Mouse (Mus musculus): ENCODE results near the gene Olfr666. TPM values are rescaled to one million over a fixed set of nuclear protein-coding genes. Genes with fewer than 3 reads are reported as not detected.
"Not testable (repeated sequence)": the region's sequence is repeated elsewhere in the genome, so short reads cannot be mapped to it uniquely, and the experiment has no call there.

Gene Olfr666
- not detected for total RNA-seq (2021)
- long read RNA-seq, experiment 1 = 0 reads
- long read RNA-seq, experiment 2 = 0 reads

DNA sequence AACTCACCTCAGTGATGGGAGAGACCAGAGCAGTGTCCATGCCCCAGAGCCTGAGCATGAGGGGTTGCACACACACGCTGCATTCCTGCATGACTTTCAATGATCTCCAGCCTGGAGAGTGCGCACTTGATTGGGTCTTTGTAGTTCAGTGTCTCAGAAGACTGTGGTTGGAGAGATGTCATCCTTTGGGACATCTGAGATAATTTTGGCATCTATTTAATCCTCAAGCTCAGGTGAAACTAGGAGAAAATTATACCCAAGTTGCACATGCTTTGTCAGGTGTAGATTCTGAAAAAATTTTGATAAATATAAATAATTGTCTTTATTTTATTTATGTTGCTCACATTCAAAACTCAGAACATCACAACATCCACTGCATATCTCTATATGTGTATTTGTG lies at the start of gene Olfr666:
Olfr666 (minus strand) TSS at position 101 of the 400 bp plus-strand sequence.
- Histone ChIP-seq H3K4me3 (no peak within 1 kb of the TSS), H3K27ac (no peak within 1 kb of the TSS)
- TF ChIP-seq CTCF (IDR thresholded peaks at IDR 0.05) = no peak
- DNase-seq = no peak
- intact Hi-C loops (cut with DNase I) = no loop called here

DNA sequence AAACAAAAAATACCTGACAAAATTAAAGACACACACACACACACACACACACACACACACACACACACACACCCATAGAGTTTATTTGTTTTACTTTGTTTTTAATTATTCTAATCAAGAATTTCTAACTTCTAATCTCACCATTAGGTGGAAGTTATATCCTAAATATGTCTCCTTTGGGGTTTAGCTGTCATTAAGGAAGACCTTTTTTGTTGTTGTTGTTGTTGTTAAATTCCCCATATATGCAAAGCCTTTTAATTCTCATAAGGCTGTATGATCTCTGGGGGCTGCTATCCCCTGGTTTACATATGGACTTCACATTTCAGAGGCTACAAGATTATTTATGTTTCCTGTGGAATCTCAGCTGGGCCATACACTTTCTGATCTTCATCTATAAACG lies 38.2 kb upstream of the Olfr666 start, which contains the start of gene Olfr669:
Olfr669 (plus strand) TSS at position 301 of the 400 bp plus-strand sequence.
- H3K27ac ChIP-seq = no peak within 1 kb of the TSS

DNA sequence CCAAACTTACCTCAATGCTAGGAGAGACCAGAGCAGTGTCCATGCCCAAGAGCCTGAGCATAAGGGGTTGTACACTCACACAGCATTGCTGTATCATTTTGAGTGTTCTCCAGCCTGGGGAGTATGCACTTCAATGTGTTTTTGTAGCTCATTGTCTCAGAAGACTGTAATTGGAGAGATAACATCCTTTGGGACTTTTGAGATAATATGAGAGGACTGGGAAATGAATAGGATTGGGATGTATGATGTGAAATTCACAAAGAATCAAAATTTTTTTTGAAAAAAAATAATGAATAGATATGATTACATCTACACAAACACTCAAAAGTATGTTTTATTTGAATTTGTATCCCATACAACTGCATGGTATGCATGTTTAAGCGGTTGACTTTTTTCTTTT lies 32.2 kb upstream of the Olfr666 start, which contains the start of gene Olfr668:
Olfr668 (minus strand) TSS at position 101 of the 400 bp plus-strand sequence.
- Histone ChIP-seq H3K27ac (no peak within 1 kb of the TSS), H3K4me3 (no peak within 1 kb of the TSS)
- intact Hi-C loops (cut with DNase I) = no loop called here
- DNase-seq = no peak
- no peak for TF ChIP-seq CTCF (IDR thresholded peaks at IDR 0.05)

More for the DNA sequence above, 38.2 kb upstream of the Olfr666 start, which contains the start of gene Olfr669:
- no peak within 1 kb of the TSS for H3K4me3 ChIP-seq
- DNase-seq = no peak
- TF ChIP-seq CTCF (IDR thresholded peaks at IDR 0.05) = no peak
- intact Hi-C loops (cut with DNase I) = no loop called here

DNA sequence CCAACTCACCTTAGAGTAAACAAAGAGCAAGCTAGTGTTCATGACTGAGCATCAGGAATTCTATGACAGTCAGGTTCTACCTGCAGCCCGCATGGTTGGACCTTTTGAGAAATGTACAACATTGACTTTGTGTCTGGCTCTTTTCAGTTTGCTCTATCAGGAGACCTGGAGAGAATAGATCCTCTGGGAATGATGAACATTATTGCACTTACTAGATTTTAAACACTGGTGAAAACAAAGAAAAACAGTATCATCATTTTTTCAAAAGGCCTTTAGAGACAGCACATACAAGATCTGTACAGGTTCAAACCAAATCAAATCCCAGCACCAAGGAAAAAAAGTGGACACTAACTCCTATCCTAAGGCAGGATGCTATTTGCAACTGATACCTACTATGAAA lies 25.6 kb upstream of the Olfr666 start, which contains the start of gene Olfr667:
Olfr667 (minus strand) TSS at position 101 of the 400 bp plus-strand sequence.
- no peak for TF ChIP-seq CTCF (IDR thresholded peaks at IDR 0.05)

DNA sequence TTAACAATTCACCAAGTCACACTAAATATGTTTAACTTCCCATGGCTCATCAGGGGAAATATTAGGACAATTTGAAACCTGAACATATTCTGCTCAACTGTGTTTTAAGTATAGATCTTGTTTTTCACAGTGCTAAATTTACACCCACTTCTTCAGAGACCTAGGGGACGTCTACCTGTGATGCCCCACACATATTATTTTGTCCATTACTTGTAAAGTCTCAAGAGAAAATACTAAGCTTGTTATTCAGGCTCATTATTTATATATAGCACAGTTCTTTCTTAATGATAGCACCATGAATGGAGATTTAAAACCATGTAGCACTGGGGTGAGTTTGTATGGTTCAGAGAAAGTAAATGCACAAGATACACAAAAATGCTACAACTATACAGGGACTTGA lies 18.0 kb downstream of the Olfr666 start, which contains the start of gene Olfr665:
Olfr665 (plus strand) TSS at position 301 of the 400 bp plus-strand sequence.
- DNase-seq = no peak
- Histone ChIP-seq H3K4me3 (no peak within 1 kb of the TSS), H3K27ac (no peak within 1 kb of the TSS)
- no peak for TF ChIP-seq CTCF (IDR thresholded peaks at IDR 0.05)
- intact Hi-C loops (cut with DNase I) = no loop called here

More for the DNA sequence above, 25.6 kb upstream of the Olfr666 start, which contains the start of gene Olfr667:
- intact Hi-C loops (cut with DNase I) = no loop called here
- DNase-seq = no peak
- Histone ChIP-seq H3K4me3 (no peak within 1 kb of the TSS), H3K27ac (no peak within 1 kb of the TSS)

DNA sequence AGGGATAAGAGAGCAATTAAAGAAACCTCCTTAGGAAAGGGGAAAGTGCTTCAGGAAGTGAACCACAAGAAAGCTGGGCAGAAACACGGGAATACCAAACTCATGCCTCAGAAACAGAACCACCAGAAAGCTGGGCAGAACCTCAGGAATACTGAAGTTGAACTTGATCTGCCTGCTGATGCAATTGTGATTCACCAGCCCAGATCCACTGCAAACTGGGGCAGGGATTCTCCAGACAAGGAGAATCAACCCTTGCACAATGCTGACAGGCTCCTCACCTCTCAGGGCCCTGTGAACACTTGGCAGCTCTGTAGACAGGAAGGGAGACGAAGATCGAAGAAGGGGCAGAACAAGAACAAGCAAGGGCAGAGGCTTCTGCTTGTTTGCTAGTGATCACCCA lies 34.4 kb downstream of the Olfr666 start:
- intact Hi-C loops (cut with DNase I) = no loop called here
- DNase-seq = no peak
- no peak for TF ChIP-seq CTCF (IDR thresholded peaks at IDR 0.05)

DNA sequence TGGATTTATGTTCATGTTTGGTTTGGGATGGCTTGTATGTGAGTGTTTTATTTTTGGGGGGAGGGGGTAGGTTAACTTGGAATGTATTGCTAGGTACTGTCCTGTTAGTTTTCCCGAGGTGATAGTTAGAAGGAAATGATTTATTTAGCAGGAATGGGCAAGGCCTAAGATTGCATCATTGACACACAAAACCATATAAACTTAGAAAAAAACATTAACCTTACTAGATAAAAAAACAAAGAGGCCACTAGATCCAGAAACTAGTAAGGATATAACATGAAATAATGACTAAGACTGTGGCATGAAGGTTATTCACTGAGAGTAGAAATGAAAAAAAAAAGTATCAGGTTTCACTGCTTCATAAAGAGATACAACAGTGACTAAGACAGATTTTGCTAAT lies 38.1 kb downstream of the Olfr666 start:
- intact Hi-C loops (cut with DNase I) = no loop called here
- H3K27ac ChIP-seq = no peak overlapping the region
- no peak for TF ChIP-seq CTCF (IDR thresholded peaks at IDR 0.05)
- H3K4me3 ChIP-seq = no peak overlapping the region
- no peak for DNase-seq

More for the DNA sequence above, 34.4 kb downstream of the Olfr666 start:
- no peak overlapping the region for H3K4me3 ChIP-seq
- no peak overlapping the region for H3K27ac ChIP-seq

DNA sequence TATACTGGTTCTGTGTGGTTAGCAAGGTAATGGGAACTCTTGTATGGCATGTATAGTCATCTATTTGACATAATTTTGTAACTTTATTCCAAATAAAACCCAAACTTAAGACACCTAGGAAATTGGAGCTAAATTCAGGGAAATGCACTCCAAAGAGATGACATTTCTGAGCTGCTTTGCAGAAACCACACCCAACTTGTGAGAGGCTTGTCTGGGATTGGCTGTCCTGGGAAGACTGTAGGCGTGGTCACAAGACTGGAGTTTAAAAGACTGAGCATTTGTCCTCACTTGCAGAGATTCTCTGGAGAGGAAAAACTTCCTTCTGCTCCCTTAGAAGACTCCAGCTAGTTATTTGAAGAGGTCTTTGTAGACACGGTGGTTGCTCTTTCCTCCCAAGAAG lies 39.0 kb downstream of the Olfr666 start, which contains the start of gene Usp17la:
Usp17la (plus strand) TSS at position 301 of the 400 bp plus-strand sequence.
- H3K4me3 ChIP-seq; DNase-seq; H3K27ac ChIP-seq; intact Hi-C loops (cut with DNase I): not testable (repeated sequence)

DNA sequence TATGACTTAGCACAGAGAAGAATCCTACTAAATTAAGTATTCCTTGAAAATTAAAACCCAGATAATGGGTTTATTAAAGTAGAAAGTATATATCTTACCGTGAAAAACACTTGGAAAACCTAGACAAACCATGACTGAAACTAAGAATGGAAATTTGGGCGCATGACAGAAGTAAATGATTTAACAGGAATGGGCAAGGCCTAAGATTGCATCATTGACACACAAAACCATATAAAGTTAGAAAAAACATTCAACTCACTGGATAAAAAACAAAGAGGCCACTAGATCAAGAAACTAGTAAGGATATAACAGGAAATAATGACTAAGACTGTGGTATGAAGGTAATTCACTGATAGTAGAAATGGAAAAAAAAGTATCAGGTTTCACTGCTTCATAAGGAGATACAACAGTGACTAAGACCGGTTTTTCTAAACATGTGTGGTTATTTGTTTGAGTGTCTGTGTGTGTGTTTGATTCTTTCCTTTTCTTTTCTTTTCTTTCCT lies 40.5 kb downstream of the Olfr666 start:
- Histone ChIP-seq H3K4me3 (no peak overlapping the region), H3K27ac (no peak overlapping the region)
- intact Hi-C loops (cut with DNase I) = no loop called here
- no peak for DNase-seq
- no peak for TF ChIP-seq CTCF (IDR thresholded peaks at IDR 0.05)

DNA sequence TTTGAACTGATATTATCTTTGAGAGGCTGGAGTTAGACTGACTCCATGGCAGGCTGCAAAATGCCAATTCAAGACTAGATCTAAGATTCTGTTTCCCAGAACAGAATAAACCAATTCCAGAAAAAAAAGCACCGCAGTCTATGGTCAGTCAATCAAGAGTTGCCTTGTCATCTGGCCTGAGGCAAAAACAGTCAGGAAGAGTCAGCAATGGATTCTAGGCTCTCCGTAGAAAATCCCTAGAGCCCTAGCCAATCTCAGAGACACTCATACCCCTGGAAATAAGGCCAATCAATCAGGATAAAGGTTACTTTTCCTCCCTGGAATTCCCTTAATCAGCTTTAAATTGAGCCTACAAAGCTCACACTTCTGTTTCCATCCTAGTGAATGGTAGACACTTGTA lies 44.2 kb downstream of the Olfr666 start:
- H3K4me3 ChIP-seq; intact Hi-C loops (cut with DNase I); DNase-seq: not testable (repeated sequence)

DNA sequence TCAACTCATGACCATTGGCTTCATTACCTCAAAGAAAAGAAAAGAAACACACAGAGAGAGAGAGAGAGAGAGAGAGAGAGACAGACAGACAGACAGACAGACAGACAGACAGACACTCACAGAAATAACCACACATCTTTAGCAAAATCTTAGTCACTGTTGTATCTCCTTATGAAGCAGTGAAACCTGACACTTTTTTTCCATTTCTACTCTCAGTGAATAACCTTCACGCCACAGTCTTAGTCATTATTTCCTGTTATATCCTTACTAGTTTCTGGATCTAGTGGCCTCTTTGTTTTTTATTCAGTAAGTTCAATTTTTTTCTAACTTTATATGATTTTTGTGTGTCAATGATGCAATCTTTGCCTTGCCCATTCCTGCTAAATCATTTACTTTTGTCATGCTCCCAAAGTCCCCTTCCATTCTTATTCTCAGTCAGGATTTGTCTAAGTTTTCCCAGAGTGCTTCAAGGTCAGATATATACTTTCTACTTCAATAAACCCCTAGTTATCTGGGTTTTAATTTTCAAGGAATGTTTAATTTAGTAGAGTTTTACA lies 51.9 kb downstream of the Olfr666 start:
- TF ChIP-seq CTCF (IDR thresholded peaks at IDR 0.05) = no peak
- no peak overlapping the region for H3K4me3 ChIP-seq
- intact Hi-C loops (cut with DNase I) = no loop called here
- no peak for DNase-seq
- H3K27ac ChIP-seq = no peak overlapping the region

More for the DNA sequence above, 44.2 kb downstream of the Olfr666 start:
- H3K27ac ChIP-seq = not testable (repeated sequence)

DNA sequence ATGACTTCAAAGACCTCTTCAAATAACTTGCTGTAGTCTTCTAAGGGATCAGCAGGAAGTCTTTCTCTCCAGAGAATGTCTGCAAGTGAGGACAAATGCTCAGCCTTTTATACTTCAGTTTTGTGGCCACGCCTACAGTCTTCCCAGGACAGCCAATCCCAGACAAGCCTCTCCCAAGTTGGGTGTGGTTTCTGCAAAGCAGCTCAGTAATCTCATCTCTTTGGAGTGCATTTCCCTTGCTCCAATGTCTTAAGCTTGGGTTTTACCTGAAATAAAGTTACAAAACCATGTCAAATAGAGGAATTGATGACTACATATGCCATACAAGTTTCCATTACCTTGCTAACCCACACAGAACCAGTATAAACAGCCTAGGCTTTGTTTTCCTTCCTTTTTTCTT lies 53.2 kb downstream of the Olfr666 start, which contains the start of gene Usp17lb:
Usp17lb (minus strand) TSS at position 101 of the 400 bp plus-strand sequence.
- Histone ChIP-seq H3K27ac (no peak within 1 kb of the TSS), H3K4me3 (no peak within 1 kb of the TSS)
- intact Hi-C loops (cut with DNase I) = no loop called here
- DNase-seq = no peak
- TF ChIP-seq CTCF (IDR thresholded peaks at IDR 0.05) = no peak

Other genes starting within 250 kb of the Olfr666 start
- gene Olfr658, start 248.6 kb downstream of the Olfr666 start, total RNA-seq (2021) = not detected
- gene Olfr659, start 229.2 kb downstream of the Olfr666 start, total RNA-seq (2021) = not detected
- gene Olfr661, start 209.5 kb downstream of the Olfr666 start, total RNA-seq (2021) = not detected
- not detected for gene Usp17le, start 118.5 kb downstream of the Olfr666 start, total RNA-seq (2021)
- gene Usp17lb, start 53.3 kb downstream of the Olfr666 start, total RNA-seq (2021) = not detected
- gene Usp17la, start 38.9 kb downstream of the Olfr666 start, total RNA-seq (2021) = not detected
- gene Olfr665, start 17.9 kb downstream of the Olfr666 start, total RNA-seq (2021) = not detected
- not detected for gene Olfr667, start 25.5 kb upstream of the Olfr666 start, total RNA-seq (2021)
- not detected for gene Olfr668, start 32.1 kb upstream of the Olfr666 start, total RNA-seq (2021)
- gene Olfr669, start 38.3 kb upstream of the Olfr666 start, total RNA-seq (2021) = not detected
- gene Olfr670, start 66.7 kb upstream of the Olfr666 start, total RNA-seq (2021) = not detected
- not detected for gene Olfr671, start 83.2 kb upstream of the Olfr666 start, total RNA-seq (2021)
- not detected for gene Olfr672, start 106.1 kb upstream of the Olfr666 start, total RNA-seq (2021)
- not detected for gene Olfr675, start 132.5 kb upstream of the Olfr666 start, total RNA-seq (2021)
- not detected for gene Olfr676, start 136.7 kb upstream of the Olfr666 start, total RNA-seq (2021)
- not detected for gene Olfr677, start 155.4 kb upstream of the Olfr666 start, total RNA-seq (2021)
- not detected for gene Olfr678, start 168.5 kb upstream of the Olfr666 start, total RNA-seq (2021)
- not detected for gene Olfr679, start 185.3 kb upstream of the Olfr666 start, total RNA-seq (2021)
- not detected for gene Olfr680-ps1, start 196.9 kb upstream of the Olfr666 start, total RNA-seq (2021)
- gene Olfr681, start 220.9 kb upstream of the Olfr666 start, total RNA-seq (2021) = not detected

Measured in gastrocnemius, adult 2 months (tissue).